Mouse (Mus musculus): ENCODE data around the gene Arhgef17.

DNA sequence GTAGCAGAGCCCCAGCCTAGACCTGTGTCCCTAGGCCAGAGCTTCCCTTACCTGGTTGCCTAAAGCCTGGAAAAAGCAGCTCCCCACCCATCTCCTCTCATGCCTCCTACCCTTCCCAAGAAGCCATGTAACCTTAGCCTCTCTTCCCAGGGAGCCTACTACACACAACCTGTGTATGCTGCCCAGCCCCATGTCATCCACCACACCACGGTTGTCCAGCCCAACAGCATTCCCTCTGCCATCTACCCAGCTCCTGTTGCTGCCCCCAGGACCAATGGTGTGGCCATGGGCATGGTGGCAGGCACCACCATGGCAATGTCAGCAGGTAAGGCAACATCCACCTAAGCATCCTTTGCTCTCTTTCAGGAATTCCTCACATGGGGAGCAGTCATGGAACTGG, 98.0 kb downstream of the Arhgef17 start:
- no peak for TF ChIP-seq CTCF (IDR thresholded peaks at IDR 0.05; ENCODE audit: insufficient read depth, low read length)
- no peak for TF ChIP-seq POLR2A (IDR thresholded peaks at IDR 0.05; ENCODE audit: borderline replicate concordance, extremely low read depth, low read depth, low read length)
